Mouse (Mus musculus) lung, adult 2 months (tissue): Measurements from ENCODE around the gene Efna4.

Experiments used
- CTCF ChIP-seq: fragments of 200-500 bp; IDR thresholded peaks from 2 replicates; pipeline ENCODE4 v1.5.1; 2011; ENCODE audit warnings: mild to moderate bottlenecking, low read length, control low read depth; ENCODE audit not compliant: insufficient read depth
- POLR2A ChIP-seq: fragments of 200-500 bp; IDR thresholded peaks from 2 replicates; pipeline ENCODE4 v1.6.1; 2011; ENCODE audit warnings: low read depth, mild to moderate bottlenecking, control low read depth, low read length, borderline replicate concordance; ENCODE audit errors: extremely low read depth

- TF ChIP-seq CTCF (no peak), POLR2A (no peak)
Observed at GRCm38 (mm10) chr3:89318971-89319590, 18.7 kb downstream of the Efna4 start.
